Mouse (Mus musculus) mouse embryonic stem cell (cell line): ENCODE data around the gene Rab26.

ENCODE experiments used
- in situ Hi-C, 2 experiments: fragments of 300-500 bp; cut with MboI; formaldehyde crosslinking; loops; 1 replicate in 1 of 2; 3 replicates in 1 of 2; pipeline ENCODE4 v1.14.3; 2019 to 2020; ENCODE audit warnings: low sequenced_read_pairs in 2 of 2, low pct_unique_long_range_greater_than_20kb in 1 of 2, mixed read lengths in 1 of 2; ENCODE audit not compliant: unreplicated experiment in 1 of 2

Rab26 gene

GRCm38 (mm10) chr17:24527723-24528559, 6.1 kb downstream of the Rab26 start, which contains the start of gene Traf7:
Traf7 (minus strand) TSS chr17:24527938.
- in situ Hi-C loops, result no loop called here

- in situ Hi-C loops, result no loop called here
These were observed 6.7 kb downstream of the Rab26 start for GRCm38 (mm10) chr17:24527315-24527714.

GRCm38 (mm10) chr17:24524734-24525133, 9.3 kb downstream of the Rab26 start:
- in situ Hi-C loops, result no loop called here

DNA sequence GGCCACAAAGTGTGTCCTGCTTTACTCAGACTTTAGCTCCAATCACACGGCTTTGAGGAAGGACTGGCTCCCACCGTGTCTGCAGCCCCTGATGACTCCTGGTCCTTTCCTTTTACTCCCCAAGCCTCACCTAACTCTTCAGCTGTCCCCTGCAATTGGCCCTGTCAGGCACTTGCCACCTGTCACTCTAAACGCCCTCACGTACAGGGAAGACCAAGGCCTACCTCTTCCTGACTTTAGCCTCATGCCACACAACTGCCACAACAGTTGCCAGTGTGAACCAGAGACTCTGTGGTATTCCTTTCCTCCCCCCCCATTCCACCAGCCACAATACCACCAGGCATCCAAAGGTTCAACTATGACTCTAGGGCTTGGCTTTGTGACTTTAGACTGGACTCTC, 13.6 kb downstream of the Rab26 start:
- in situ Hi-C loops, result no loop called here

DNA sequence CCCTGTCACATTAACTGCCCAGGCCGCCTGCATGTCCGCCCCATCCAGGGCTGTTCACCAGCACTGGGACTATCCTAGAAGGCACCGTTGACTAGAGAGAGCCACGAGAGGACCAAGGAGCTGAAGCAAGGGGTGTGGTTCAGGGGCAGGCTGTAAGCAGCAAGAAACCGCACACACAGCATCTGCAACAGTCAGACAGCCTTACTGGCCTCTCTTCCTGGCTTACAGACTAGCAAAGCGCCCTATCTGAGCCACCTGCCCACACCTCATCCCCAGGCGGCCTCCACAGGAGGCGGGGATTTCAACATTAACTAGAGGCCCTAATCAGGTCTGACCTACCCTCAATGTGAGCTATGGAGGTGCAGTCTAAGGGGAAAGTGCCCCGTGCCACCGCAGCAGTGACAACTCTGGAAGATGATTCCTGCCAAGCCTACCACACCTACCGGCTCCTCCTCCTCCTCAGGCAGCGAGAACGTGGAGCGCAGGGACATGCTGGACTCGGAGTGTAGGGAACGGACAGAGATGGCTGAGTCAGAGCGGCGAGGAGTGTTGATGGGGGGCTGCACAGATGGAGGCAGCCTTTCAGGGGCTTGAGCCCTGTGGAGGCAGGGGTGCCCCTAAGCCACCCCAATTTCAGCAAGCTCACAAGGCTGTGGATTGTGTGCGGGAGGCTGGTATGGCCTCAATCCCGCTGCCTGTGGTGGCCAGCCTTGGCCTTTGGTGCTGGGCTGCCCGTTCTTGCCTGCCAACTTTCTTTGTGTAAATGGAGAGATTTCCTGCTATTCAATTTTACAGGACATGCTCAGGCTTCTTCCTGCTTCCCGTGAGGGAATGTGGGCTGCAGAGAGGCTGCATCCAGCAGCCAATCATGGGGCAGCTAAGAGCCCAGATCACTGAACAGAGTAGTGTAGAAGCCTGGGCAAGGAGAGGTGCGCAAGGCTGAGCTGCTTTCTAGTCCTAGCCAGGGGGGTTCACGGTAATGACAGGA, 19.4 kb downstream of the Rab26 start:
- in situ Hi-C loops, result no loop called here

DNA sequence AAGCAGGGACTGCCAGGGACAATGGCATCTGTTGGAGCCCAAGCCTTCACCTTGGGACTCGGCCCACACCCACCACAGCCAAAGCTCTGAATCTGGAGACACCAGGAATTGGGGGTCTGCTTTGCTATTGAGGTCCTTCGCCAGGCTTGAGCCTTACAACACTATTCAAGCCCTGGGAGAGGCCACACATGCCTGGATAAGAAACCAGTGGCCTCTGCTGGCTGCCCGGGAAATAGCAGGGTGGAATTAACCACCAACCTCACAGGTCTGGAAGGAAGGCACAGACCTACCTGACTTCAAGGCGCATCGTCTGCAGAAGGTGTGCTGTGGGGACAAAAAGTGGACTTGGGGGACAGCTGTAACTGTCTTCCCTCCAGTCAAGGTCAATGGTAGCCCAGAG, 20.4 kb downstream of the Rab26 start:
- in situ Hi-C loops, result no loop called here

DNA sequence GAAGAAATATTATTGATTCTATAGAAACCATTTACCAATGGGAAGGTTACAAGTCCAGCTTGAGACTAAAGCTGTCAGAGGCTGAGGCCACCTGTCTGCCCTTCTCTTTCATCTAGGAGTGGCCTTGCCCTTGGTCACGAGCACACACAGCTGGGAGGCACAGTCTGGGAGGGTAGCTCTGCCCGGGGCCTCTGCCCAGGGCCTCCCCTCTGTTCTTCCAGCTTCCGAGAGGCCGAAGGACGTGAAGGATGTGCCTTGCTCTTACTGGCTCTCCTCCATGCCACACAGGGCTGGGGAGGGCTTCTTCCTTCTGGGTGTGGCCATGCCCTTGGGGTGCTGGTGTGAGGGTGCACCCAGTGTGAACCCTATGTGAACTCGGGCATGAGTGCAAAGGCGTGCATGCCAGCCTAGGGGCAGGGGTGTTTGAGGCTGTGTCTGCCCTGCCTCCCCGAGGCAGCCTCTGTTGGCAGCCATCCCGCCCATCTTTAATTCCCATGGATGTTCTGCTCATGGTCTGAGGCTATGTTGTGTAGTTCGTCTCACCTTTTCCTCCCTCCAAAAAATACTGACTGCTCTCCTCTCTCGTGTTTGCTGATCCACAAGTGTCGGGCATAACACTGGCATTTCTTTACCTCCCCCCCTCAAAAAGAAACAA, 26.1 kb downstream of the Rab26 start:
- in situ Hi-C loops, result no loop called here

DNA sequence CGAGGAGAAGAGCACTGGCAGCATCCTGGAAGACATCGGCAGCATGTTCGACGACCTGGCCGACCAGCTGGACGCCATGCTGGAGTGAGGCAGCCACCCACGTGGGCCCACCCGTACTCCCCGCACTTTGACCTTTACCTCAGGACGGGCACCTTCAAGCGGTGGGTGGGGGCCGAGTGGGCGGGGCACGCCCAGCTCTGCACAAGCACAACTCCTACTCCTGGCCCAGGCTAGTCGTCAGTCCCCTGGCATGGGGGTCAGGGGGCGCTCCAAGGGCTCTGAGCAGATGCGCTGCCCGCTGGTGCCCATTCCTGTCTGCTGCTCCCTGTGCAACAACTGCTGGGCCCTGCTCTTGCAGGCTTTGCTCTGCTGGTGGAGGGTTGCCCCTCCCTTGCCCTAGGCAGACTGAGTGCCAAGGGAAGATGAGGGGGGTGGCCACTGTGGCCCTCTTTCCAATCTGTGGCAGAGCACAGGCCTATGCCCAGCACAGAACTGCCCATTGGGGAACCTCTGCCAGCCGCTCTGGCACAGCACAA, 26.8 kb downstream of the Rab26 start:
- in situ Hi-C loops, result no loop called here

- in situ Hi-C loops, result no loop called here
These were observed 27.5 kb downstream of the Rab26 start for GRCm38 (mm10) chr17:24506332-24507070.

DNA sequence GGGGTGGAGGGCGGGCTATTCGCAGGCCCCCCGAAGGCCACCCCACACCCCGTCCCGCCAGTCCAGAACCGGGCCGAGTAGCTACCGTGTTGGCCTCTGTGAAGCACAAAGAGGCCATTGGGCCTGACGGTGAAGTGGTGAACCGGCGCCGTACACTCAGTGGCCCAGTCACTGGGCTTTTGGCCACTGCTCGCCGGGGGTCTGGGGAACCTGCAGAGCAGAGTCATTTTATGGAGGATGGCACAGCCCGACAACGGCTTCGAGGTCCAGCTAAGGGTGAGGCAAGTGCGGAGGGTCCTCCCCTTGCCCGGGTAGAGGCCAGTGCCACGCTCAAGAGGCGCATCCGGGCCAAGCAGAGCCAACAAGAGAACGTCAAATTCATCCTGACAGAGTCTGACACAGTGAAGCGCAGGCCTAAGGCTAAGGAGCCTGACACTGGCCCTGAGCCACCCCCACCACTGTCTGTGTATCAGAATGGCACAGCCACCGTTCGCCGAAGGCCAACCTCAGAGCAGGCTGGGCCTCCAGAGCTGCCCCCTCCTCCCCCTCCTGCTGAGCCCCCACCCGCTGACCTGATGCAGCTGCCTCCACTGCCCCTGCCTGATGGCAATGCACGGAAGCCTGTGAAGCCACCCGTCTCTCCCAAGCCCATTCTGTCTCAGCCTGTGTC, 28.6 kb downstream of the Rab26 start:
- in situ Hi-C loops, result no loop called here

DNA sequence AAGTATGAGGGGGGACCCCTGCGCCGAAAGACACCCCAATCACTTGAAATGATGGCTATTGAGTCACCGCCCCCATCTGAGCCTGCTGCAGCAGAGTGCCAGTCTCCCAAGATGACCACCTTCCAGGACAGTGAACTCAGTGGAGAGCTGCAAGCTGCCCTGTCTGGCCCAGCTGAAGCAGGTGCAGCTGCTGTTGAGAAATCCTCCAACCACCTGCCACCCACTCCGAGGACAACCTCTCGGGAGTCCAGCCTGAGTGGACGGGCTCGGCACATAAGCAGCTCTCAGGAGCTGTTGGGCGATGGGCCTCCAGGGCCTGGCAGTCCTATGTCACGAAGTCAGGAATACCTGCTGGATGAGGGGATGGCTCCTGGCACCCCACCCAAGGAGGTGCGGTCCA, 29.9 kb downstream of the Rab26 start:
- in situ Hi-C loops, result no loop called here

DNA sequence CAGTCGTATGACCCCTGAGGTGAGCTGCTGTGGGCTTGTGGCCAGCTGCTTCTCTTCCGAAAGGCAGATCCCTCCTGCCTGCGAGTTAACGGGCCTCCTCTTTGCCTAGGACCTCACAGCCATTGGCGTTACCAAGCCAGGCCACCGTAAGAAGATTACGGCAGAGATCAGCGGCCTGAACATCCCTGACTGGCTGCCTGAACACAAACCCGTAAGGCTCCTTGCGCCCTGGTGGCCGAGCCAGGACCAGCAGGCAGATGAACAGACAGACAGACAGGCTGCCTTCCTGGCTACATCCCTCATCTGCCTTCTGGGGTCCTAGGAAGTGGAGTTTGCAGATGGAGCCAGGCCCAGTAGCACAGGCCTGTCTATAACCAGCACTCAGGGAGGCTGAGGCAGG, 31.8 kb downstream of the Rab26 start:
- in situ Hi-C loops, result no loop called here

DNA sequence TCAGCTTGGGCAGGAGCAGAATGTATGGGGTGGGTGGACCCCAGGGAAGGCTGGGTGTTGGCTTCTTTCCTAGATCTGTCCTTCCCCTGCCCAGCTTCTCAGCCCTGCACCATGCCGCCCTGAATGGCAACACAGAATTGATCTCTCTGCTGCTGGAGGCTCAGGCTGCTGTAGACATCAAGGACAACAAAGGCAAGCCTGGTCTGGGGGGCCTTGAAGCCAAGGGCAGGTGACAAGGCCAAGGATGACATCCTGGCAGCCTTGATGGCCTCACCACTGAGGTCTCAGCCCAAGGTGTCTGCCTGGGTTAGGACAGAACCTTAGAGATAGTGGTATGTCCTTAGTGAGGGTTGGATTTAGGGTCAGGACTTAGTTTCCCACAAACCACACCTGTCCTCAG, 38.0 kb downstream of the Rab26 start:
- in situ Hi-C loops, result no loop called here

GRCm38 (mm10) chr17:24495443-24495842, 38.6 kb downstream of the Rab26 start:
- in situ Hi-C loops, result no loop called here

- in situ Hi-C loops, result no loop called here
These were observed 39.2 kb downstream of the Rab26 start for GRCm38 (mm10) chr17:24494627-24495335.

- in situ Hi-C loops, result no loop called here
These were observed 43.6 kb downstream of the Rab26 start for GRCm38 (mm10) chr17:24490399-24490798.
